Mouse (Mus musculus) layer of hippocampus, adult 2 months (tissue): ENCODE results near the gene Pacs1. TPM values are rescaled to one million over a fixed set of nuclear protein-coding genes. Genes with fewer than 3 reads are reported as not detected.
"Not testable (repeated sequence)": the region's sequence is repeated elsewhere in the genome, so short reads cannot be mapped to it uniquely, and the experiment has no call there.

Experiments used
- DNase-seq, 2 experiments: peaks; one replicate each; pipeline ENCODE4 v3.0.0; 2022; ENCODE audit warnings: low spot score in 2 of 2
- H3K27ac ChIP-seq: fragments of 200-600 bp; 2 replicates; pipeline ENCODE4 v1.8.1; 2022
- H3K4me3 ChIP-seq: fragments of 200-600 bp; 2 replicates; pipeline ENCODE4 v1.8.1; 2022; ENCODE audit warnings: mild to moderate bottlenecking
- CTCF ChIP-seq: fragments of 200-600 bp; conservative IDR thresholded peaks from 2 replicates; pipeline ENCODE4 v1.8.1; 2022; ENCODE audit warnings: antibody characterized with exemption, mild to moderate bottlenecking, moderate library complexity
- total RNA-seq, 2 experiments: library from RNA; stranded (reverse); gene quantifications; 2 replicates each; pipeline ENCODE4 v1.2.3; 2021

Pacs1 gene
- total RNA-seq, 2 experiments from 2014 or later, result 56.4 to 57.4 TPM

- H3K27ac ChIP-seq, result peak overlapping the region; percentile 97
- peak overlapping the region; percentile 71 for H3K4me3 ChIP-seq
- no peak for TF ChIP-seq CTCF
- DNase-seq, result no peak
These were observed 175.2 kb downstream of the Pacs1 start for GRCm38 (mm10) chr19:5097521-5098362.

- peak; percentile 73 to 77 for DNase-seq
- H3K4me3 ChIP-seq, result peak overlapping the region; percentile 71
- 0 out of 2 replicates have a peak, but pooled peaks have one; percentile 4 for TF ChIP-seq CTCF
- H3K27ac ChIP-seq, result peak overlapping the region; percentile 97
These were observed 176.9 kb downstream of the Pacs1 start for GRCm38 (mm10) chr19:5095887-5096474.

GRCm38 (mm10) chr19:5094746-5095417 lies 178.0 kb downstream of the Pacs1 start:
- DNase-seq, result no peak
- Histone ChIP-seq H3K4me3 (peak overlapping the region; percentile 71), H3K27ac (peak overlapping the region; percentile 97)
- no peak for TF ChIP-seq CTCF

- peak overlapping the region; percentile 97 for H3K27ac ChIP-seq
- peak; percentile 98 to 100 for DNase-seq
- H3K4me3 ChIP-seq, result peak overlapping the region; percentile 71
- peak; percentile 96 for TF ChIP-seq CTCF
These were observed 178.7 kb downstream of the Pacs1 start for GRCm38 (mm10) chr19:5094243-5094632.

- H3K4me3 ChIP-seq, result peak overlapping the region; percentile 71
- TF ChIP-seq CTCF, result no peak
- no peak for DNase-seq
- peak overlapping the region; percentile 97 for H3K27ac ChIP-seq
These were observed 179.3 kb downstream of the Pacs1 start for GRCm38 (mm10) chr19:5093481-5094242.

- H3K4me3 ChIP-seq, result no peak overlapping the region
- TF ChIP-seq CTCF, result no peak
- no peak for DNase-seq
- H3K27ac ChIP-seq, result peak overlapping the region; percentile 97; the same call in 1 of the 2 replicates
These were observed 180.8 kb downstream of the Pacs1 start for GRCm38 (mm10) chr19:5092083-5092482.

- no peak for TF ChIP-seq CTCF
- no peak for DNase-seq
- no peak overlapping the region; the same call in 1 of the 2 replicates for H3K4me3 ChIP-seq
- H3K27ac ChIP-seq, result no peak overlapping the region
These were observed 183.6 kb downstream of the Pacs1 start for GRCm38 (mm10) chr19:5089324-5089723.

GRCm38 (mm10) chr19:5087884-5088728 lies 184.8 kb downstream of the Pacs1 start, which contains the start of gene Yif1a:
TSS of gene Yif1a (plus strand) at chr19:5088538.
- peak; percentile 90 to 98 for DNase-seq
- peak within 1 kb of the TSS; percentile 91 for H3K27ac ChIP-seq
- H3K4me3 ChIP-seq, result peak within 1 kb of the TSS; percentile 93
- peak; percentile 65 for TF ChIP-seq CTCF

GRCm38 (mm10) chr19:5086533-5086932 lies 186.4 kb downstream of the Pacs1 start:
- not testable (repeated sequence) for DNase-seq, H3K4me3 ChIP-seq
- H3K27ac ChIP-seq, result peak overlapping the region; percentile 99
- TF ChIP-seq CTCF, result peak; percentile 74

- DNase-seq, result no peak
- no peak for TF ChIP-seq CTCF
- Histone ChIP-seq H3K4me3 (peak within 1 kb of the TSS; percentile 89), H3K27ac (peak within 1 kb of the TSS; percentile 99)
These were observed 187.6 kb downstream of the Pacs1 start, which contains the start of gene Tmem151a for GRCm38 (mm10) chr19:5085145-5085863. TSS of gene Tmem151a (minus strand) at chr19:5085531.

GRCm38 (mm10) chr19:5084834-5085144 lies 188.1 kb downstream of the Pacs1 start:
- TF ChIP-seq CTCF, result no peak
- peak overlapping the region; percentile 89 for H3K4me3 ChIP-seq
- no peak for DNase-seq
- H3K27ac ChIP-seq, result peak overlapping the region; percentile 99
